Mouse (Mus musculus): ENCODE data around the gene Lpin2. TPM values are rescaled to one million over a fixed set of nuclear protein-coding genes. Genes with fewer than 3 reads are reported as not detected.

Gene Lpin2
- polyA plus RNA-seq, 1 experiment from 2014 or later: 24.2 TPM

DNA sequence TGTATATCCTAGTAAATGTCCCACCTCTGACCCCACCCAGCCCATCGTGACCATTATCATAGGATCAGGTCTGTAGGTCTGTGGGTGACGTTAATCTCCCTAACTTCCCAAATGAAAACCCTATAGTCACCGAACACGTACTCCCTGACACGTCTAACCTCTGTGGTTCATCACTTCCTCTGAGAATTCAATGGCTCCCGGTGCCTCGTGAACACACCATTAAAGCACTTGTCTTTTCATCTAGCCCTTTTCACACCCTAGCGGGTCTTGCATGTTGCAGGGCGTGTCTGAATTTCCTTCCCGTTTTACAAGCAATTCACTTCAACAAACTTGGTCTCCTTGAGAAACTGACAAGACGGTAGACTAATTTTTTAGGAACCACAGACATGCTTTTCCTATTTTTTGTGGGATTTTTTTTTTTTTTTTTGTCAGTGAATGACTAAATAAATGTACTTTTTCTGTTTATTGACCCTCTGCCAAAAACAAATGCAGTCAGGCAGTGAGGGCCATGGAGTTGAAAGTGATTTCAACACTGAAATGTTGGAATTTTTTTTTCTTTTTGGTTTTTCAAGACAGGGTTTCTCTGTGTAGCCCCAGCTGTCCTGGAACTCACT lies 105.9 kb downstream of the Lpin2 start:
- Histone ChIP-seq H3K9me3 (no peaks in the 10 kb centered on the region), H3K4me3 (no peak overlapping the region), H3K27me3 (ENCODE audit: insufficient read depth, poor library complexity, severe bottlenecking) (no peaks in the 10 kb centered on the region), H3K4me1 (peaks cover 86% of the 10 kb centered on the region), H3K36me3 (0 out of 2 replicates have a peak, but pooled peaks cover 1% of the 10 kb centered on the region), H3K27ac (no peak overlapping the region)
- WGBS: 85% methylated on average over 11 of the region's 11 CpGs
- DNase-seq (ENCODE audit: low spot score): no peak

- no peaks in the 10 kb centered on the region for H3K9me3 ChIP-seq
- H3K4me1 ChIP-seq: peaks cover 86% of the 10 kb centered on the region
- H3K4me3 ChIP-seq: no peak overlapping the region
- H3K36me3 ChIP-seq: 0 out of 2 replicates have a peak, but pooled peaks cover 3% of the 10 kb centered on the region
- DNase-seq (ENCODE audit: low spot score): no peak
- H3K27me3 ChIP-seq (ENCODE audit: insufficient read depth, poor library complexity, severe bottlenecking): no peaks in the 10 kb centered on the region
- H3K27ac ChIP-seq: peak overlapping the region; percentile 83
- WGBS: 84% methylated on average over 10 of the region's 10 CpGs
Observed at GRCm38 (mm10) chr17:71288808-71289548, 106.6 kb downstream of the Lpin2 start.

GRCm38 (mm10) chr17:71289572-71290176 lies 107.3 kb downstream of the Lpin2 start:
- WGBS: 28% methylated on average over 6 of the region's 6 CpGs
- Histone ChIP-seq H3K27me3 (ENCODE audit: insufficient read depth, poor library complexity, severe bottlenecking) (no peaks in the 10 kb centered on the region), H3K4me1 (peaks cover 83% of the 10 kb centered on the region), H3K4me3 (no peak overlapping the region), H3K36me3 (0 out of 2 replicates have a peak, but pooled peaks cover 6% of the 10 kb centered on the region), H3K9me3 (no peaks in the 10 kb centered on the region), H3K27ac (peak overlapping the region; percentile 83)
- DNase-seq (ENCODE audit: low spot score): no peak

- 0 out of 2 replicates have a peak, but pooled peaks cover 6% of the 10 kb centered on the region for H3K36me3 ChIP-seq
- peak overlapping the region; percentile 27 for H3K4me3 ChIP-seq
- 37% methylated on average over 7 of the region's 7 CpGs for WGBS
- H3K9me3 ChIP-seq: no peaks in the 10 kb centered on the region
- DNase-seq (ENCODE audit: low spot score): peak; percentile 90
- H3K27ac ChIP-seq: peak overlapping the region; percentile 83
- no peaks in the 10 kb centered on the region for H3K27me3 ChIP-seq (ENCODE audit: insufficient read depth, poor library complexity, severe bottlenecking)
- peaks cover 75% of the 10 kb centered on the region for H3K4me1 ChIP-seq
Observed at GRCm38 (mm10) chr17:71290486-71291410, 108.4 kb downstream of the Lpin2 start.

GRCm38 (mm10) chr17:71291897-71292420 lies 109.6 kb downstream of the Lpin2 start:
- Histone ChIP-seq H3K4me3 (peak overlapping the region; percentile 27; the same call in 1 of the 2 replicates), H3K4me1 (peaks cover 65% of the 10 kb centered on the region), H3K27me3 (ENCODE audit: insufficient read depth, poor library complexity, severe bottlenecking) (no peaks in the 10 kb centered on the region), H3K27ac (peak overlapping the region; percentile 83), H3K9me3 (no peaks in the 10 kb centered on the region), H3K36me3 (0 out of 2 replicates have a peak, but pooled peaks cover 6% of the 10 kb centered on the region)
- 84% methylated on average over 6 of the region's 6 CpGs for WGBS
- DNase-seq (ENCODE audit: low spot score): no peak

DNA sequence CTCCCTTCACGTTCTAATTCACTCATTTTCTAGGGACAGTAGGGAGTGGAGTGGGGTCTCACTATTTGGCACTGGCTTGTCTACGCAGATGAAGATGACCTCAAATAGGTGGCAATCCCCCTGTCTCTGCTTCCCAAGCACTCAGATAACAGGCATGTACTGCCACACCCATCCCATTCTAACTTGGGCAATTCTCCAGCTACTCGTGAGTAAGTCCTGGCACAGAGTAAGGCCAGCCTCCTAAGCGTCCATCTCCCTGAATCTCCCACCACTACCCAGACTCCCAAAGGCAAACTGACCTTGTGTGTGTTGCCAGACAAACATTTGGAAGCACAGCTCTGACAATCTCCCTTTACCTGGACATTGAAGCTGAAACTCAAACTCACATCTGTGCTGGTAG lies 110.5 kb downstream of the Lpin2 start:
- Histone ChIP-seq H3K9me3 (no peaks in the 10 kb centered on the region), H3K36me3 (0 out of 2 replicates have a peak, but pooled peaks cover 7% of the 10 kb centered on the region), H3K27ac (peak overlapping the region; percentile 83), H3K27me3 (ENCODE audit: insufficient read depth, poor library complexity, severe bottlenecking) (no peaks in the 10 kb centered on the region), H3K4me1 (peaks cover 63% of the 10 kb centered on the region), H3K4me3 (no peak overlapping the region)
- no peak for DNase-seq (ENCODE audit: low spot score)
- WGBS: 65% methylated on average over 4 of the region's 4 CpGs

DNA sequence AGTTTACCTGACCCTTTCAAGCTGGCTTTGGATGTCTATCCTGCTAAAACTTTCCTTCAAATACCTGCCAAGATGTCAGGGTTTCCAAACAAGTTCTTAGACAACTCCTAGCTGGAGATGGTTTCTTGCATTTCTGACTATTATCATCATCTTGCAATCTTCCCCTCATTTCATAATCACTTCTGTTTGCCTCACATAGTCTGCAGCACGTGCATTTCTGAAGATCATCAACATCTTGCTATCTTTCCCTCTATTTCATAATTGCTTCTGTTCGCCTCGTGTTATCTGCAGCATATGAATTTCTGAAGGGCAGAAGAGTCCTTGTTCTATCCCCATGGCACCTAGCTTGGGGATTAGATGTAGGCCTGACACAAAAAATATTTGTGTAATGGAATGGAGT lies 112.2 kb downstream of the Lpin2 start:
- peaks cover 20% of the 10 kb centered on the region; the same call in 1 of the 2 replicates for H3K36me3 ChIP-seq
- no peak overlapping the region for H3K27ac ChIP-seq
- no peak overlapping the region for H3K4me3 ChIP-seq
- H3K27me3 ChIP-seq (ENCODE audit: insufficient read depth, poor library complexity, severe bottlenecking): no peaks in the 10 kb centered on the region
- H3K9me3 ChIP-seq: no peaks in the 10 kb centered on the region
- DNase-seq (ENCODE audit: low spot score): no peak
- 79% methylated on average over 3 of the region's 3 CpGs for WGBS
- peaks cover 55% of the 10 kb centered on the region for H3K4me1 ChIP-seq

Other genes starting within 250 kb of the Lpin2 start
- gene Myom1, start 179.9 kb upstream of the Lpin2 start, polyA plus RNA-seq (2016; fragmentation: Nextera tagmentation; extraction: Ambion mirVana): 109 and 198 TPM in 2 replicates
- 742 and 776 TPM in 2 replicates for gene Myl12a, start 179.7 kb upstream of the Lpin2 start, polyA plus RNA-seq (2016; fragmentation: Nextera tagmentation; extraction: Ambion mirVana)
- gene Emilin2, start 129.4 kb downstream of the Lpin2 start, polyA plus RNA-seq (2016; fragmentation: Nextera tagmentation; extraction: Ambion mirVana): 66.9 and 119 TPM in 2 replicates